Mouse (Mus musculus) heart, adult 11 months (tissue): ENCODE measurements around the gene Glmp.
"Not testable (repeated sequence)": the region's sequence is repeated elsewhere in the genome, so short reads cannot be mapped to it uniquely, and the experiment has no call there.

Experiments used
- DNase-seq: peaks from one replicate; pipeline ENCODE4 v3.0.0; 2022

Glmp gene

GRCm38 (mm10) chr3:88378599-88378998, 53.8 kb downstream of the Glmp start, which contains the start of gene Bglap2:
Bglap2 (minus strand) TSS chr3:88378699.
- not testable (repeated sequence) for DNase-seq
